Mouse (Mus musculus) myocyte (in vitro differentiated cells): ENCODE results near the gene Il1rapl2.
"Not testable (repeated sequence)": the region's sequence is repeated elsewhere in the genome, so short reads cannot be mapped to it uniquely, and the experiment has no call there.

Experiments used
- CEBPB ChIP-seq: IDR thresholded peaks from 2 replicates; pipeline ENCODE4 v1.6.1; 2011; ENCODE audit warnings: mild to moderate bottlenecking, moderate library complexity; ENCODE audit not compliant: poor library complexity, insufficient read depth, severe bottlenecking
- E2F4 ChIP-seq: IDR thresholded peaks from one replicate; pipeline ENCODE4 v1.6.1; 2011; ENCODE audit warnings: mild to moderate bottlenecking, control low read depth, moderate library complexity; ENCODE audit not compliant: insufficient read depth
- MAX ChIP-seq: IDR thresholded peaks from one replicate; pipeline ENCODE4 v1.6.1; 2011; ENCODE audit warnings: low read depth, mild to moderate bottlenecking, control low read depth
- MYOD1 ChIP-seq, 3 experiments: IDR thresholded peaks; one replicate each; pipeline ENCODE4 v1.6.1; 2011; ENCODE audit warnings: control low read depth in 2 of 3, low read depth in 2 of 3, mild to moderate bottlenecking in 2 of 3, moderate library complexity in 1 of 3; ENCODE audit not compliant: insufficient read length in 2 of 3, control insufficient read depth in 1 of 3
- MYOG ChIP-seq, 3 experiments: IDR thresholded peaks; one replicate each; pipeline ENCODE4 v1.6.1; 2011; ENCODE audit warnings: control low read depth in 2 of 3, low read depth in 2 of 3, mild to moderate bottlenecking in 2 of 3; ENCODE audit not compliant: insufficient read length in 2 of 3, control insufficient read depth in 1 of 3, insufficient read depth in 1 of 3
- POLR2A ChIP-seq: IDR thresholded peaks from one replicate; pipeline ENCODE4 v1.6.1; 2011; ENCODE audit warnings: low read depth, mild to moderate bottlenecking, control low read depth, moderate library complexity; ENCODE audit not compliant: insufficient read length
- POLR2AphosphoS2 ChIP-seq: IDR thresholded peaks from one replicate; pipeline ENCODE4 v1.6.1; 2011; ENCODE audit warnings: low read depth, control low read depth; ENCODE audit not compliant: insufficient read length
- REST ChIP-seq: IDR thresholded peaks from one replicate; pipeline ENCODE4 v1.6.1; 2011; ENCODE audit warnings: mild to moderate bottlenecking, control low read depth, moderate library complexity; ENCODE audit not compliant: insufficient read depth, insufficient read length
- SRF ChIP-seq: IDR thresholded peaks from one replicate; pipeline ENCODE4 v1.6.1; 2011; ENCODE audit warnings: low read depth; ENCODE audit not compliant: control insufficient read depth, insufficient read length
- TCF12 ChIP-seq: IDR thresholded peaks from one replicate; pipeline ENCODE4 v1.6.1; 2011; ENCODE audit warnings: mild to moderate bottlenecking, control low read depth; ENCODE audit not compliant: poor library complexity, insufficient read depth, severe bottlenecking
- TCF3 ChIP-seq: IDR thresholded peaks from one replicate; pipeline ENCODE4 v1.6.1; 2011; ENCODE audit warnings: low read depth, control low read depth; ENCODE audit not compliant: insufficient read length
- USF1 ChIP-seq: IDR thresholded peaks from one replicate; pipeline ENCODE4 v1.6.1; 2011; ENCODE audit warnings: low read depth, mild to moderate bottlenecking, control low read depth, moderate library complexity

GRCm38 (mm10) chrX:138348736-138349135 lies 778.3 kb downstream of the Il1rapl2 start:
- not testable (repeated sequence) for TF ChIP-seq MYOG (IDR thresholded peaks at IDR 0.05; ENCODE audit: control insufficient read depth in 1 of 3, insufficient read depth in 1 of 3, insufficient read length in 2 of 3, low read depth in 2 of 3); E2F4; POLR2A; MAX; TCF3; USF1; SRF; POLR2AphosphoS2; REST; TCF12; CEBPB; MYOD1 (IDR thresholded peaks at IDR 0.05; ENCODE audit: control insufficient read depth in 1 of 3, insufficient read length in 2 of 3, low read depth in 2 of 3)
